Mouse (Mus musculus): ENCODE results near the gene Styk1. TPM values are rescaled to one million over a fixed set of nuclear protein-coding genes. Genes with fewer than 3 reads are reported as not detected.

Gene Styk1
- polyA plus RNA-seq, 1 experiment from 2014 or later = 3.6 TPM

DNA sequence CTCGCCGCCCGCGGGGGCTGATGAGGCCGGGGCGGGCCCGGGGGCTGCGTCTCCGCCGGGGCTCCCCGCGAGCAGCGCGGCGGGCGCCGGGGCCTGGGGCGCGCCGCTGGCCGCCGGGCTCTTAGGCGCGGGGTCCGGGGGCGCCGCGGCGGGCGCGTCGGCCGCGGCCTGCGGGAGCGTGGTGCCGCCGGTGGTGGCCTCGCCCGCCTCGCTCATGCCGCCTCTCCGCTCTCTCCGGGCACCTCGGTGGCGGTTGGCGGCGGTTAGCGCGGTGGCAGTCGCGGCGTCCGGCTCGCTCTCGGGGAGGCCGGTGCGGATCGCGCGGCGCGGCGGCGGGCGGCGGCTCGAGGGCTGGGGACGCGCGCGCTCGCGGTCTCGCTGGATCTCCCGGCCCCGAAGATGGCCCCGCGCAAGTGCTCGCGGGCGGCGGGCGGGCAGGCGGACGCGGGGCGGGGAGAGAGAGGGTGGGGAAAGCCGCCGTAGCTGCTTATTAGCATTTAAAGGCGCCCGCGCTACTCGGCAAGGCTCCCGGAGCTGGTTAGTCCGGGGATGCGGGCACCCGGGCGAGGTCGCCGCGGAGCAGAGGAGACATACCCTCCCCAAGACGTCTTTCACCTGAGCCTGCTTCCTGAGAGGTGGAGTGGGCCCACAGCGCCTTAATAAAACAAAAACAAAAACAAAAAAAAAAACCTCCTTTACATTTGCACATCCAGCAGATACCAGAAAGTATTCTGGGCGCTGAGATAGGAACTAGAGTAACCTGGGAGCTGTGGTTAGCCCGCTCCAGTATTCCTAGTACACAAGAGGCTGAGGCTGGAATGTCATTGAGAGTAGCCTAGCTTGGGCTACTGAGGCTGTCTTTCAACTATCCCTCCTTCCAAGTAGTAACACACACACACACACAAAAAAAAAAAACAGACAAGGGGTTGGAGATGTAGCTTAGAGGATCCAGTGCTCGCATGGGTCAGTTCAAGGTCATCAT lies 34.9 kb upstream of the Styk1 start, which contains the start of gene Ybx3:
TSS of gene Ybx3 (minus strand) at position 437 of the 982 bp plus-strand sequence.
- TF ChIP-seq CTCF (IDR thresholded peaks at IDR 0.05; ENCODE audit: low read depth) = no peak
- 0 out of 2 replicates have a peak, but pooled peaks cover 18% of the 10 kb centered on the region for H3K4me1 ChIP-seq (replicated peaks; ENCODE audit: insufficient read depth, low read length)
- DNase-seq (ENCODE audit: low spot score) (peak; percentile 94), ATAC-seq (replicated peaks; ENCODE audit: low FRiP score, low read depth) (peak; percentile 92)
- under 1% methylated on average over 73 of the region's 107 CpGs for WGBS
- H3K4me2 ChIP-seq (ENCODE audit: low read length) = peak within 1 kb of the TSS; percentile 73
- H3K36me3 ChIP-seq (ENCODE audit: insufficient read depth, low read length) = no peaks in the 10 kb centered on the region
- no peaks in the 10 kb centered on the region for H3K27me3 ChIP-seq (ENCODE audit: insufficient read depth, low read length)
- peak within 1 kb of the TSS; percentile 91 for H3K9ac ChIP-seq (ENCODE audit: low read depth, low read length)
- no peaks in the 10 kb centered on the region for H3K9me3 ChIP-seq (replicated peaks; ENCODE audit: low read length)
- H3K4me3 ChIP-seq (replicated peaks; ENCODE audit: low read depth, low read length) = peak within 1 kb of the TSS; percentile 70
- H3K27ac ChIP-seq = peak within 1 kb of the TSS; percentile 91

DNA sequence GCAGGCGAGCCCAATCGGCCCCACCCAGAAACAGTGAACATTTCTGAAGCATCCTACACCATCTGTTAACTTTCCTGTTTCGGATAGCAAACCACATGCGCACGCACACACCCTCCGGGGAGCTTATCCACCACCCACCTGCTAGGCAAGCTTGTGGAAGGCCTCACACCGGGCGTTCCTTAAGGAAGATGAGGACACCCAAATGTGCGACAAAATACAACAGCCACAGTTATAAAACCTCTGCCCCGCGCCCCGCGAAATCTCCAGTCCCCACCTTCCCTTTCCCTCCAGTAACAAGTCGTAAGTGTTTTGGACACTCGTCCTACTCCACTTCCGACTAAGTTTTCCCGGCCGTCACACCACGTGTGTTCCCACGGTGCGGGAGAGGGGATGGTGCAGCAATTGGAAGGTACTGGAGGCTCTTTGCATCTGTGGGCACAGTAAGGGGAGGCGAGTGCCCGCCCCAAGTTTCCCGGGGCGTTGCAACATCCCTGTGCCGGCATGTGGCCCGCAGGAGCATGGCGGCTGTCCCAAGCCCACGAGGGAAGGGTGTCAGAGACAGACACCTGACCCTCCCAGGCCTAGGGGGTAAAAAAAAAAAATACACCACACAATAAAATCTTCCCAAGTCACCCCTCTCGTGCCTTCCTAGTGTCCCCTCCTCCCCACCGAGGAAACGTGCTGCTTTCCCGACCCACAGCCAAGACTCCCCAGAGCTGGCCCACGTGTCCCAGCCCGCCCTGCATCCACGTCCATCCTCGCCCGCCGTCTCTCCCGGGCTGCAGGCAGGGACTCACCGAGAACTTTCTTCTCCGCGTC lies 34.0 kb upstream of the Styk1 start:
- ATAC-seq (replicated peaks; ENCODE audit: low FRiP score, low read depth) = peak; percentile 53
- peak overlapping the region; percentile 91 for H3K27ac ChIP-seq
- peak; percentile 57 for DNase-seq (ENCODE audit: low spot score)
- TF ChIP-seq CTCF (IDR thresholded peaks at IDR 0.05; ENCODE audit: low read depth) = no peak
- peaks cover 25% of the 10 kb centered on the region for H3K4me1 ChIP-seq (replicated peaks; ENCODE audit: insufficient read depth, low read length)
- no peaks in the 10 kb centered on the region for H3K36me3 ChIP-seq (ENCODE audit: insufficient read depth, low read length)
- H3K4me2 ChIP-seq (ENCODE audit: low read length) = peak overlapping the region; percentile 73
- under 1% methylated on average over 43 of the region's 43 CpGs for WGBS
- H3K27me3 ChIP-seq (ENCODE audit: insufficient read depth, low read length) = no peaks in the 10 kb centered on the region
- peak overlapping the region; percentile 70 for H3K4me3 ChIP-seq (replicated peaks; ENCODE audit: low read depth, low read length)
- H3K9ac ChIP-seq (ENCODE audit: low read depth, low read length) = peak overlapping the region; percentile 91
- no peaks in the 10 kb centered on the region for H3K9me3 ChIP-seq (replicated peaks; ENCODE audit: low read length)

DNA sequence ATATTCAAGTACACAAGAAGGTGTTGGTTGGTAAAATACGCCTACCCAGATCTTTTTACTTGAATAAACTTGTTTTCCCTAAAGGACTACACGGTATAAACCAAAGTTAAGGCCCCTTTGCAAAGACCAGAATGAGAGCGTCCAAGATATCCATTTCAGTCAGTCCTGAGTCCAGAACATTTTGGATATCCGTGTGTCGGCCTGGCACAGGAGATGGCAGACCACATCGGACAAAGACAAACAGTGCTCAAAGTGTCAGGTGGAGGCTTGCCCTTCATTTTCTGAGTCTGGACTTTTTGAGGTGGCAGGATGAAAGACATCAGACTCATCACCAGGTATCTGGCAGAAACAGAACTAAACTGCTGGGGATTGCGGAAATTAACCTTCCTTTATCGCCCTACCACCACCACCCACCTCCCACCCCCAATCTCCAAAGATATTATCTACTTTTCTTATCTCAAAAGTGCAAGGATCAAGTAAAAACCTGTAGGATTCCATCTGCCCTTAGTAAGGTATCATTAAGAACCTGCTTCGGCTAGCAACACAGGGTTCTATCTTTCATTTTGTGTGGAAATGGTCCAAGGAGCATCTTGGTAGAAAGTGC lies 33.1 kb upstream of the Styk1 start:
- no peak overlapping the region for H3K27ac ChIP-seq
- DNase-seq (ENCODE audit: low spot score) = no peak
- no peak for ATAC-seq (replicated peaks; ENCODE audit: low FRiP score, low read depth)
- peaks cover 30% of the 10 kb centered on the region for H3K4me1 ChIP-seq (replicated peaks; ENCODE audit: insufficient read depth, low read length)
- peak overlapping the region; percentile 73 for H3K4me2 ChIP-seq (ENCODE audit: low read length)
- no peaks in the 10 kb centered on the region for H3K27me3 ChIP-seq (ENCODE audit: insufficient read depth, low read length)
- H3K9ac ChIP-seq (ENCODE audit: low read depth, low read length) = peak overlapping the region; percentile 91; the same call in 1 of the 2 replicates
- no peaks in the 10 kb centered on the region for H3K9me3 ChIP-seq (replicated peaks; ENCODE audit: low read length)
- WGBS = 34% methylated on average over 9 of the region's 9 CpGs
- H3K36me3 ChIP-seq (ENCODE audit: insufficient read depth, low read length) = no peaks in the 10 kb centered on the region
- peak overlapping the region; percentile 70 for H3K4me3 ChIP-seq (replicated peaks; ENCODE audit: low read depth, low read length)
- TF ChIP-seq CTCF (IDR thresholded peaks at IDR 0.05; ENCODE audit: low read depth) = no peak

DNA sequence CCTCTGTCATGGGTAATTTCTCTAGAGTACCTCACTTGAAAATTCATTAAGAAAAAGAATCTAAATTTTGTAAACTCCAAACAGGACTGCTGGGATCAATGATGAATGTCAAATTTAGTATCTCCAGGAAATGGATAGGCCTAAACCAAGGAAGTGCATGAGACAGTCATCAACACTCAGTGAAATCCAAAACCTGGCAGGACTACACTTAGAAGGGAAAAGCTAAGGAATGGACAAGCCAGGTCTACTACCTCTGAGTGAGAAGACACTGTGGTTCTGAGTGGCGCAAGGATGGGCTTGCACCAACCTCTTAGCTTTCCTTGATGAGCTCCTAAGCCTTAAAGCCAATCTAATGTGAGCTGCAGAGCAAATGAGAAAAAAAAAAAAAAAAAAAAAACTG lies 32.1 kb upstream of the Styk1 start:
- H3K27ac ChIP-seq = no peak overlapping the region
- WGBS = 70% methylated on average over 1 of the region's 1 CpGs
- no peaks in the 10 kb centered on the region for H3K27me3 ChIP-seq (ENCODE audit: insufficient read depth, low read length)
- no peak for TF ChIP-seq CTCF (IDR thresholded peaks at IDR 0.05; ENCODE audit: low read depth)
- no peak overlapping the region for H3K4me2 ChIP-seq (ENCODE audit: low read length)
- H3K9ac ChIP-seq (ENCODE audit: low read depth, low read length) = no peak overlapping the region
- ATAC-seq (replicated peaks; ENCODE audit: low FRiP score, low read depth) (no peak), DNase-seq (ENCODE audit: low spot score) (peak; percentile 43)
- peaks cover 30% of the 10 kb centered on the region for H3K4me1 ChIP-seq (replicated peaks; ENCODE audit: insufficient read depth, low read length)
- H3K4me3 ChIP-seq (replicated peaks; ENCODE audit: low read depth, low read length) = no peak overlapping the region
- H3K9me3 ChIP-seq (replicated peaks; ENCODE audit: low read length) = no peaks in the 10 kb centered on the region
- peaks cover under 1% of the 10 kb centered on the region; the same call in 1 of the 2 replicates for H3K36me3 ChIP-seq (ENCODE audit: insufficient read depth, low read length)

DNA sequence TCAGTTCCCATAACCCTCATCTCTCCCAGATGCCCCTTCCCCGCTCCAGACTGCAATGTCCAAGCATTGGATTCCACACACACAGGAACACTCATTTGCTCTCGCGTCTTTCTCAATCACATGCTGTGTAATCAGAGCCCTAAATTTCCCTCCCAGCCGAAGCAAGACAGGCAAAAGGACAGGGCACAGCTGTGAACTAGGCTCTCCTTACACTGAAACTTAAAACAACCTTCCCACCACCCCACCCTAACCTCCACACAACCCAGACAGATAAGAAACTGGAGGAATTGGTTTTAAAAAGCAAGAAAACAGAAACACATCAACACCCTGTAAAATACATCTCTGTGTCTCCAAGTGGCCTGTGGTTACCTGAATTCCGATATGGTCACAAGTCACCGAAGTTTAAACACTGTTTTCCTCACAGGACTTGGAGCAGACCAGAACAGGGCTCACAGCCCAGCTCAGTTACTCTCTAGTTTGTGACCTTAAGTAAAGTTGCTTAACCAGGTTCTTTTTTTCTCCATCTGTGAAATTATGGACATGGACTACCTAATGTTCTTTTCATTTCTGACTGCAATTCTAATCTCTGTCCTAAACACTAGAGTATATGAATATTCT lies 30.4 kb upstream of the Styk1 start:
- H3K4me1 ChIP-seq (replicated peaks; ENCODE audit: insufficient read depth, low read length) = peaks cover 30% of the 10 kb centered on the region
- no peak overlapping the region for H3K9ac ChIP-seq (ENCODE audit: low read depth, low read length)
- no peak overlapping the region for H3K4me2 ChIP-seq (ENCODE audit: low read length)
- H3K27me3 ChIP-seq (ENCODE audit: insufficient read depth, low read length) = no peaks in the 10 kb centered on the region
- TF ChIP-seq CTCF (IDR thresholded peaks at IDR 0.05; ENCODE audit: low read depth) = no peak
- 25% methylated on average over 6 of the region's 6 CpGs for WGBS
- H3K27ac ChIP-seq = no peak overlapping the region
- ATAC-seq (replicated peaks; ENCODE audit: low FRiP score, low read depth) = no peak
- H3K36me3 ChIP-seq (ENCODE audit: insufficient read depth, low read length) = peaks cover 15% of the 10 kb centered on the region; the same call in 1 of the 2 replicates
- DNase-seq (ENCODE audit: low spot score) = peak; percentile 67
- H3K9me3 ChIP-seq (replicated peaks; ENCODE audit: low read length) = no peaks in the 10 kb centered on the region
- H3K4me3 ChIP-seq (replicated peaks; ENCODE audit: low read depth, low read length) = no peak overlapping the region
